25 mouse cellular contexts compared by ENCODE assay signal in the genomic region with DNA sequence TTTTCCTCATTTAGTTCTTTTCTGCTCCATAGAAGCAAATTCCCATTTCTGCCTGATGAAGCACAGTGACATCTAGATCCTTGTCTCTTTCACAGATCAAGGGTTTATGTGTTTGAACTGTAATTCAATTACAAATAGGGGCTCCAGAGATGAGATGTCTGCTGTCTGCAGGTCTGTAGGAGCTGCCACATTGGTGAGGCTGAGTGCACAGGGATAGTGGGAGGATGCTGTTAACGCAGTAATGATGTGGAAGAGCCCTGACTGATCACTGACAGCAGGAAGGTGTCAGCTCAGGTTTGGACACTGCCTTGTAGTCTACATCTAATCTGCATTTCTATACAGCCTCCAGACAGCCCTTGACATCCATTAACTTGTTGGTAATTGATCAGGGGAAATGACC.
"Had no signal": no experiment of that assay in that cellular context is flagged by ENCODE, and none has a peak within 500 bp of the region (broad histone marks: within the 10 kb centered on the region; RNA-seq: fewer than 3 reads in every experiment).

No protein-coding gene starts in this region.

- H3K36me3 ChIP-seq: heart, embryonic 10.5 days; heart, embryonic 12.5 days; hindbrain, embryonic 10.5 days; hindbrain, embryonic 12.5 days; intestine, embryonic 15.5 days; limb, embryonic 10.5 days; limb, embryonic 12.5 days; liver, embryonic 13.5 days; liver, embryonic 15.5 days had no signal

- H3K4me1 ChIP-seq: heart, embryonic 10.5 days; heart, embryonic 12.5 days; hindbrain, embryonic 10.5 days; hindbrain, embryonic 12.5 days; intestine, embryonic 15.5 days; limb, embryonic 10.5 days; limb, embryonic 12.5 days; liver, embryonic 13.5 days; liver, embryonic 15.5 days had no signal

- ATAC-seq: hindbrain, embryonic 16.5 days; inflammation-experienced regulatory T-cells, adult 6 months; intestine, embryonic 15.5 days; intestine, postnatal 0 days had no signal

- H3K27ac ChIP-seq: gastrocnemius, adult 2 months; heart, embryonic 10.5 days; hindbrain, embryonic 10.5 days; hindbrain, embryonic 12.5 days; hindbrain, embryonic 14.5 days; intestine, embryonic 15.5 days; layer of hippocampus, adult 2 months; left cerebral cortex, adult 2 months; limb, embryonic 10.5 days; limb, embryonic 12.5 days; liver, embryonic 13.5 days; liver, embryonic 15.5 days had no signal

- H3K9me3 ChIP-seq: heart, embryonic 10.5 days; heart, embryonic 12.5 days; hindbrain, embryonic 10.5 days; hindbrain, embryonic 12.5 days; intestine, embryonic 15.5 days; limb, embryonic 10.5 days; limb, embryonic 12.5 days; liver, embryonic 13.5 days; liver, embryonic 15.5 days had no signal

- H3K4me2 ChIP-seq: heart, embryonic 12.5 days; hindbrain, embryonic 12.5 days; hindbrain, embryonic 14.5 days; intestine, embryonic 15.5 days; limb, embryonic 12.5 days; liver, embryonic 11.5 days; liver, embryonic 13.5 days; liver, embryonic 15.5 days had no signal

- DNase-seq: gastrocnemius, adult 2 months; gastrocnemius, postnatal 10 days; gastrocnemius, postnatal 25 days; heart, adult 18-20 months; heart, postnatal 10 days; heart, postnatal 4 days; kidney, adult 18-20 months; kidney, adult 9 months; liver; liver, embryonic 13.5 days had no signal

- H3K27me3 ChIP-seq: heart, embryonic 12.5 days; hindbrain, embryonic 12.5 days; intestine, embryonic 15.5 days; limb, embryonic 12.5 days; liver, embryonic 13.5 days; liver, embryonic 15.5 days had no signal

- H3K9ac ChIP-seq: heart, embryonic 12.5 days; hindbrain, embryonic 12.5 days; hindbrain, embryonic 14.5 days; intestine, embryonic 15.5 days; limb, embryonic 12.5 days; liver, embryonic 13.5 days; liver, embryonic 15.5 days had no signal

- H3K4me3 ChIP-seq: gastrocnemius, adult 2 months; heart, embryonic 10.5 days; heart, embryonic 12.5 days; hindbrain, embryonic 10.5 days; hindbrain, embryonic 12.5 days; intestine, embryonic 15.5 days; layer of hippocampus, adult 2 months; left cerebral cortex, adult 2 months; limb, embryonic 10.5 days; limb, embryonic 12.5 days; liver, embryonic 13.5 days; liver, embryonic 15.5 days had no signal
